In genomic region chr1:173622216-173622615, GRCm38 (mm10) we compare ENCODE assay signal across 6 mouse cellular contexts. TPM values are rescaled to one million over a fixed set of nuclear protein-coding genes. Genes with fewer than 3 reads are reported as not detected.
"Had no signal": no experiment of that assay in that cellular context is flagged by ENCODE, and none has a peak within 500 bp of the region (broad histone marks: within the 10 kb centered on the region; RNA-seq: fewer than 3 reads in every experiment).

No protein-coding gene starts in this region.

RNA-seq across cellular contexts. Expression of gene Ifi209, which starts 8.5 kb away (rescaled TPM):
- total RNA-seq: layer of hippocampus, adult 18-20 months; layer of hippocampus, postnatal 14 days; left cerebral cortex, postnatal 14 days; left cerebral cortex, postnatal 4 days had no signal

RNA-seq across cellular contexts. Expression of gene Ifi213, which starts 23.1 kb away (rescaled TPM):
- total RNA-seq: layer of hippocampus, adult 18-20 months; layer of hippocampus, postnatal 14 days; left cerebral cortex, postnatal 14 days had no signal

RNA-seq across cellular contexts. Expression of gene Ifi208, which starts 51.3 kb away (rescaled TPM):
- total RNA-seq: layer of hippocampus, adult 18-20 months; layer of hippocampus, postnatal 14 days; left cerebral cortex, adult 8-10 months; left cerebral cortex, postnatal 14 days; midbrain, postnatal 0 days had no signal
